Mouse (Mus musculus): ENCODE results near the gene Cadps.

Cadps gene

GRCm38 (mm10) chr14:12341789-12342457 lies 481.0 kb downstream of the Cadps start:
- no peak for DNase-seq (ENCODE audit: low read depth, low spot score)

GRCm38 (mm10) chr14:12341075-12341788 lies 481.6 kb downstream of the Cadps start:
- DNase-seq (ENCODE audit: low read depth, low spot score): no peak

- no peak for DNase-seq (ENCODE audit: low read depth, low spot score)
These were observed 482.4 kb downstream of the Cadps start for GRCm38 (mm10) chr14:12340238-12341074.

- DNase-seq (ENCODE audit: low read depth, low spot score): no peak
These were observed 483.9 kb downstream of the Cadps start for GRCm38 (mm10) chr14:12338811-12339565.

GRCm38 (mm10) chr14:12337998-12338809 lies 484.7 kb downstream of the Cadps start:
- no peak for DNase-seq (ENCODE audit: low read depth, low spot score)

GRCm38 (mm10) chr14:12337421-12337997 lies 485.4 kb downstream of the Cadps start:
- DNase-seq (ENCODE audit: low read depth, low spot score): no peak

- no peak for DNase-seq (ENCODE audit: low read depth, low spot score)
These were observed 488.0 kb downstream of the Cadps start for GRCm38 (mm10) chr14:12334925-12335324.

- no peak for DNase-seq (ENCODE audit: low read depth, low spot score)
These were observed 489.3 kb downstream of the Cadps start for GRCm38 (mm10) chr14:12333622-12334021.
